Mouse (Mus musculus) T-helper 17 cell (primary cell): Measurements from ENCODE around the gene Wwtr1.

Experiments used
- in situ Hi-C, 2 experiments: fragments of 300-600 bp; cut with MboI, MseI; formaldehyde crosslinking; loops; 1 replicate in 1 of 2; 2 replicates in 1 of 2; pipeline ENCODE4 v1.15.1; 2025; ENCODE audit warnings: high pct_unique_total_duplicates in 2 of 2

Wwtr1 gene

GRCm38 (mm10) chr3:57519995-57520394 lies 55.7 kb downstream of the Wwtr1 start:
- in situ Hi-C loops: no loop called here

DNA sequence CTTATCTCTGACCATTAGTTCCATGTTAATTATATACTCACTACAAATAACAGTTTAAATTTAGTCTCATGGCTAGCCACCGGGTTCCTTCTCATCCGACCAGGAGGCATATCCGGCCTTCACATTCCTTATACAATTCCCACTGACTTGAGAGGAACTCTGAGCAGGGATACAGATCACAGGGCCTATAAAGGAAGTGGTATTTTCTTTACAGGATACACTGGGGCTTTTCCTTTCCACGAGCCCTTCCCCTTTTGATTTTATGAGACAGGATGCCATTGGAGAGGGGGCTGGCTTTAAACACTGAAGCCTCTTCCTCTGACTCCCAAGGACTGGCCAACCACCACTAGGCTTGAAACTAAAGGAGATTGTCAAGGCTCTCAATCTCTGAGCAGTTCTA lies 59.6 kb downstream of the Wwtr1 start:
- in situ Hi-C loops: no loop called here

- in situ Hi-C loops: no loop called here
These were observed 60.7 kb downstream of the Wwtr1 start for GRCm38 (mm10) chr3:57515044-57515443.

- in situ Hi-C loops: no loop called here
These were observed 63.7 kb downstream of the Wwtr1 start for GRCm38 (mm10) chr3:57511816-57512586.

DNA sequence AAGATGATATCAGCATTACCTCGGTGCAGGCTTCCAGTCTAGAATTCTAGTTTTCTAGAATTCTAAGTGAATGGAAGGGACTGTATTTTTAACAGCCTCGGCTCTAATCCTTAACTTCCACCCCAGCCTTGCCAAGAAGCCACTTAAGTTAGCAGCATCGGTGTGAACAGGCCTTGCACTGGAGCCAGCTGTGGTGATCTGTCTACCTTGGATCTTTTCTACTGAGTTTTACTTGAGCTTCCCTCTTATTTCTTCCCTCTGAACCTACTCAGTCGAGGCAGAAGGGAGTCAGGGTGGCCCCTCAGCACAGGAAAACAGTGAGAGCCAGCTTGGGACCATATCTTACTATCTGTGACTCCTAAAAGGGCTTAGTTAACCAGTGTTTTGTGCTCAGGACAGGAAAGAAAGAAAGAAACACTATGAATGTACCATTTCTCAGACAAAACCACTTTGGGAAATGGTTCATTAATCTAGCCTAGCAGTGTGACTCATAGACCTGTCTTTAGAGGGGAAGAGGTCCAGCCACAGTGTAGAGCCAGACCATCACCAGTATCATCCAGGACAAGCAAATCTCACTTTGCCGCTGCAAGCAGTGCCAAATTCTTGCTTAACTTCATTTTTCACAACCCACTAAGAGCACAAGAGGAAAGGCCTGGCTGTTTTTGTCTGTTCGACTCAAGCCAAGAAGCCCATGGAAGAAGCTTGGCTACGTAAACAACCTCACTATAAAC lies 65.6 kb downstream of the Wwtr1 start:
- in situ Hi-C loops: no loop called here

DNA sequence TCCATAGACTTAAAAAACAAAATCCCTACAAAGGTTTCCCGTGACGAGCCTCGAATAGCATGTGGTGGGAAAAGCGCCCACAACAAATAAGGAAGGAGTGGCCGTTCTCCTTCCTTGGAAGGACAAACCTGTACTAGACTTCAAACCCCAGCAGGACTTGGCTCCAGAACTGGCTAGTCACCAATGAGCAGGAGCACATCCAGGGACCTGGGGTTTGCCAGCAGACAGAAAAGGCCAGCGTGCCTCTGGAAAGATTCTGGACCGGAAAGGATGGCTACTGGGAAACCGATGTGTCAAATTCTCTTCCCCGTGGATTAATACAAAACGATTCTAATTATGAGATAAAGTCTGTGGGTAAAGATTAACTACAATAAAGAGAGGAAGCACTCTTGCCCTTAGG lies 69.7 kb downstream of the Wwtr1 start:
- in situ Hi-C loops: no loop called here

DNA sequence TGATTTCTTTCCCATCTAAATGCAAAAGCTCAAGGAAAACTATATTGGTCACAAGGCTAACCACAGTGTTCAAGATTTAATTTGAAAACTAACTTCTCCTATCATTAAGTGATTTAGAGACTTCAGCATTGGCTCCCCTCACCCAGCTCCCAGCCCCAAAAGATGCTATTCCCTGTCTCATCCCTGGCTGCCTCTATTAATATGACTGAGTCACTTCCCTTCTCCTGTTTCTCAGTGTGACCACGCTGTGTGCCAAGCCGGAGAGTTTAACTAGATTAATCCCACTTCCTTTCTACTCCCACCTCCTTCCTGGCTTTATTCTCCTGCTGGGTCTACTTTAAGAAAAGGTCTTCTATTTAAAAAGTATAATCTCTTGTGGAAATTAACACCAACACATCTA lies 71.0 kb downstream of the Wwtr1 start:
- in situ Hi-C loops: no loop called here

DNA sequence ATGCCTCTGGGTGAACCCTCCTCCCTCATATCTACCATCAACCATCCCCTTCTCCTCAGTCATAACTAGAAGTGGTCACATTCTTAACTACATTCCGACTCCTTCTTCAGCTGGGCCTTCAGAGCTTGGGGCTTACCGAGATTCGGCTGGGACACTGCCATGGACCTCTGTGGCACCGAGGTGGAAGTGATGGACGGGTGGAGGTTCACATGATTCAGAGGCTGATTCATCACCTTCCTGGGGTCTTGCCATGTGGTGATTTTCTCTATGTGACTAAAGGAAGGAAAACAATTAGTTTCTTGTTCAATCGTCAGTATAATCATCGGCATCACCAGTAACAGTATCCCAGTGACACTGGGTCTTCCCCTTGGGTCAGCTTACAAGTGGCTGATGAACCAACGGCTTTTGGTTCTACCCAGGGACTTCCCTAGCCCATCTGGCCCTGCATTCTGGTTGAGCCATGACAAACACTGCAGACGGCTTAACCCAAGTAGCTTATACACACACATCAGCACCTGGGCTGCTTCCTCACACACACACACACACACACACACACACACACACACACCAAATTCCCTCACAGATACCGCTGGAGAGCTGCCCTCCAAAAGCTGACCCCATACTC lies 74.0 kb downstream of the Wwtr1 start:
- in situ Hi-C loops: no loop called here

GRCm38 (mm10) chr3:57500846-57501245 lies 74.9 kb downstream of the Wwtr1 start:
- in situ Hi-C loops: no loop called here

GRCm38 (mm10) chr3:57497791-57498190 lies 77.9 kb downstream of the Wwtr1 start:
- in situ Hi-C loops: no loop called here

DNA sequence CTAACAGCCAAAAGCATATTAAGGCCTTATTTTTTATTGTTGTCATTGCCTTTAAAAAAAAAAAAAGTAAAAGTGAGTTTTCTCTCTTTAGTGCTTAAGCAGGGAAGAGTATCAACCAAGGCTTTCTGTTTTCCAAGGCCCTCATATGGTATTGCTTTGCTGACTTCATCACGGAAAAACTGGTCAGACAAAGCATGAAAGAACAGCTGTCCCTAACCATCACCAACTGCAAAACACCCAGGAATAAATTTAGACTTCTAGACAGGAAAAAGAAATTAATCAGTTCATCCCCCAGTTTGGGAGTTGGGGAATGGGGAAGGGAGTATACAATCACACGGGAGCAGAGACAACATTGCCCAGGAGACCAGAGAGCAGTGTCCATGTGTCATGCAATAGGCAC lies 79.3 kb downstream of the Wwtr1 start:
- in situ Hi-C loops: no loop called here

DNA sequence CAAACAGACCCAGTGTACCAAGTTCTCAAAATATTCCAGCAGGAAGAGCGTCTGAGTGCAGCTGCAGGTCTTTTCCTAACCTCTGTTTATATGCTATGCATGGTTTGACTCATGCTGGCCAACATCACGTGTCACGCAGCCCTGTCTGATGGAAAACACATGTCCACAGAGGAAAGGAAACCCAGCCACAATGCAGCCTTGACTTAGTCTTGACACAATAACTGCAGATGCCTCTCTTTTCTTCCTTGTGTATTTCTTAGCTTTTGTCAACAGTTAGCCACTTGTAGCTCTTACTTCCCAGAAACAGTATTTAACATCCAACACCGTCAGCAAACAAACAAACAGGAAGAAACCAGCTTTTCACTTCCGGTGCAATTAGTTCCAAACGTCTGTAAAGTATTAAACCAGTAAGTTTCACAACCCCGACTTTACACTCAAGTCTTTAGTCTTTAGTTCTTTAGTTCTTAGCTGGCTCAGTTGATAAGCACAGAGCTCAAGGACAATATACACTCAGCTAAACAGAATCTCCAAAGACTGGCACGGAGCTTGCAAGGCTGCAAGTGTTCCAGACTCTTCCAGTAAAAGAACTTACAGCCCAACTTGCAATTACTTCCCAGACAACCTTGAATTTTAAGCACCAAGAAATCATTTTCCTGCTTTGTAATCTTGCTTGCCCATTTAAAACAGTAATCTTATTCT lies 88.1 kb downstream of the Wwtr1 start:
- in situ Hi-C loops: no loop called here

- in situ Hi-C loops: no loop called here
These were observed 89.6 kb downstream of the Wwtr1 start for GRCm38 (mm10) chr3:57486068-57486467.

- in situ Hi-C loops: no loop called here
These were observed 93.7 kb downstream of the Wwtr1 start for GRCm38 (mm10) chr3:57481981-57482380.

- in situ Hi-C loops: no loop called here
These were observed 95.1 kb downstream of the Wwtr1 start for GRCm38 (mm10) chr3:57480640-57481039.

DNA sequence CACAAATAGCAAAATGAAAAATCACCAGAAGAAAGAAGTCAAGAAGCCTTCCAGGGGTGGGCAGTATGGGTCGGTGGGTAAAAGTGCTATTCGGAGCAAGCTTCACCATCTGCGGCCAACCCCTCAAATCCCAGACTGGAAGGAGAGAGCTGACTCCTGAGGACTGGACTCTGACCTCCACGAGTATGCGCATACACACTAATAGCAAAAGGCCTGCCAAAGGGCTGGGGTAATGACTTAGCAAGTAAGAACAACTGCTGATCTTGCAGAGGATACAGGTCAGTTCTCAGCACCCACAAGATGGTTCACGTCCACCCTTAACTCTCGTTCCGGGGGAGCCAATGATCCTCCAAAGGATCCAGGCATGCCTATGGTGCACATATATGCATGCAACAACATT lies 101.3 kb downstream of the Wwtr1 start:
- in situ Hi-C loops: no loop called here

GRCm38 (mm10) chr3:57472407-57472806 lies 103.3 kb downstream of the Wwtr1 start:
- in situ Hi-C loops: no loop called here

GRCm38 (mm10) chr3:57470981-57471601 lies 104.6 kb downstream of the Wwtr1 start:
- in situ Hi-C loops: no loop called here

- in situ Hi-C loops: no loop called here
These were observed 105.4 kb downstream of the Wwtr1 start for GRCm38 (mm10) chr3:57470326-57470725.

GRCm38 (mm10) chr3:57469325-57469724 lies 106.4 kb downstream of the Wwtr1 start:
- in situ Hi-C loops: no loop called here

- in situ Hi-C loops: no loop called here
These were observed 109.4 kb downstream of the Wwtr1 start for GRCm38 (mm10) chr3:57466289-57466688.

DNA sequence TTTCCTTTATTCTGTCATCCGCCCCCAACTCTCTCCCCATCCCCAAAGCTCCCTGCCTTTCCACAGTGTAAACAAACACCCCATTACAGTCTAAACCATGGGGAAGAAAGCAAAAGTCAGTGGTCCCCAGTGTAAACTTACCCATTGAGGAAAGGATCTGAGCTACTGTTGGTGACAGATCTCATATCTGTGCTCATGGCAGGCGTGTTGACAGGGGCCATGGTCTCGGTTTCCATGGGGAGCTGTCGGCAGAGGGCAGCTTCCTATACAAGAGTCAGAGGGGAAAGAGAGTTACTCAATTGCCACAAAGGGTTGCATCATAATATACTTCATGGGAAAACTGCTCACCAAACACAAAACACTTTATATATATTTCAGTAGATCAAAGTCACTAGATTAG lies 112.4 kb downstream of the Wwtr1 start:
- in situ Hi-C loops: no loop called here
